Mouse (Mus musculus): ENCODE results near the gene Slc6a12. TPM values are rescaled to one million over a fixed set of nuclear protein-coding genes. Genes with fewer than 3 reads are reported as not detected.

Gene Slc6a12
- not detected for polyA plus RNA-seq (2017; shearing (Covaris generic))

GRCm38 (mm10) chr6:121343026-121343770, at the start of gene Slc6a12:
Gene Slc6a12 (plus strand): TSS chr6:121343076.

DNA sequence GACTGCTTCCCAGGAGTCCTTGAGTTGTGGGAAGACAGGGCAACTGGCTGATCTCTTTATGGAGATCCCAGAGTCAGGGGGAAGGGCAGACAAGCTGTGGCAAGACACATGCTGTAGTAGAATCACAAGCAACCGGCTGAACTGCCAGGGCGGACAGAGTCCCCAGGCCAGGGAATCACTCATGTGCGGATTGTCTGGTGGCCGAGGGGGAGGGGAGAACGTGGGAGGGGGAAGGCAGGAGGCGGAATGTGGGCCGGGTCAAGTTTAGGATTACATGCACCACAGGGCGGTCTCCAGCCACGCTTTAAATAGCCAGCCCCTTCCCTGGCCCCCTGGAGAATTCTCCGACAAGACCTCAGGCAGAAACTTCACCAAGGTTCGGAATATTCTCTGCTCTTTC, 42.9 kb upstream of the Slc6a12 start, which contains the start of gene Slc6a13:
Gene Slc6a13, plus strand, starts transcription at position 274 of the 400 bp plus-strand sequence.

Other genes starting within 250 kb of the Slc6a12 start
- 5.5 TPM for gene Mical3, start 212.1 kb upstream of the Slc6a12 start, polyA plus RNA-seq (2017; shearing (Covaris generic))
- gene Pex26, start 159.4 kb upstream of the Slc6a12 start, polyA plus RNA-seq (2017; shearing (Covaris generic)): 11.7 TPM
- gene Tuba8, start 132.4 kb upstream of the Slc6a12 start, polyA plus RNA-seq (2017; shearing (Covaris generic)): 0.55 TPM
- gene Usp18, start 97.2 kb upstream of the Slc6a12 start, polyA plus RNA-seq (2017; shearing (Covaris generic)): 167 TPM
- gene Slc6a13, start 42.8 kb upstream of the Slc6a12 start, polyA plus RNA-seq (2017; shearing (Covaris generic)): 0.49 TPM
- gene Iqsec3, start 130.6 kb downstream of the Slc6a12 start, polyA plus RNA-seq (2017; shearing (Covaris generic)): not detected